Mouse (Mus musculus): ENCODE measurements around the gene Lrp5. TPM values are rescaled to one million over a fixed set of nuclear protein-coding genes. Genes with fewer than 3 reads are reported as not detected.
A peak's percentile ranks its signal among the peaks of the same experiment; 100 is the strongest.

Gene Lrp5
- total RNA-seq (2012; rRNA removed) (12.3 and 16.1 TPM in 2 replicates), polyA plus RNA-seq (2012; ENCODE audit: insufficient read depth in 1 of 2, insufficient read length in 2 of 2, low read depth in 1 of 2, low replicate concordance in 2 of 2, missing spikeins in 1 of 2) (10 to 100 TPM in 1 of 2 experiments, not detected in 1; 31.9 TPM)

GRCm38 (mm10) chr19:3686215-3686894 lies at the start of gene Lrp5:
Lrp5 (minus strand) TSS chr19:3686564.
- no peaks in the 10 kb centered on the region for H3K27me3 ChIP-seq (ENCODE audit: control insufficient read depth in 1 of 2, insufficient read depth in 2 of 2, low read length in 2 of 2)

GRCm38 (mm10) chr19:3736001-3736400 lies 49.6 kb upstream of the Lrp5 start:
- Histone ChIP-seq H3K4me3 (ENCODE audit: control insufficient read depth in 1 of 2, insufficient read depth in 1 of 2, low read depth in 2 of 2, low read length in 2 of 2) (no peak overlapping the region), H3K4me1 (ENCODE audit: control insufficient read depth in 1 of 2, insufficient read depth in 2 of 2, low read length in 2 of 2) (no peaks in the 10 kb centered on the region), H3K9ac (ENCODE audit: control insufficient read depth, low read depth, low read length, poor library complexity, severe bottlenecking) (no peak overlapping the region), H3K27me3 (ENCODE audit: control insufficient read depth in 1 of 2, insufficient read depth in 2 of 2, low read length in 2 of 2) (no peaks in the 10 kb centered on the region), H3K79me2 (ENCODE audit: control insufficient read depth, insufficient read depth, low read length, poor library complexity) (no peaks in the 10 kb centered on the region), H3K27ac (ENCODE audit: control insufficient read depth, low read depth, low read length) (no peak overlapping the region), H3K36me3 (ENCODE audit: control insufficient read depth in 1 of 2, insufficient read depth in 2 of 2, low read length in 2 of 2) (no peaks in the 10 kb centered on the region), H3K9me3 (replicated peaks; ENCODE audit: insufficient read depth, low read length) (no peaks in the 10 kb centered on the region)
- DNase-seq (ENCODE audit: low read depth, low spot score), result no peak
- no peak for TF ChIP-seq SIN3A (IDR thresholded peaks at IDR 0.05; ENCODE audit: low read length)
- TF ChIP-seq USF2 (IDR thresholded peaks at IDR 0.05; ENCODE audit: borderline replicate concordance in 1 of 2, insufficient read depth in 1 of 2, low read depth in 1 of 2, low read length in 2 of 2), result no peak
- no peak for TF ChIP-seq MAZ (IDR thresholded peaks at IDR 0.05; ENCODE audit: low read depth, low read length)
- TF ChIP-seq MEF2A (IDR thresholded peaks at IDR 0.05; ENCODE audit: extremely low read depth, insufficient replicate concordance, low read depth, low read length, poor library complexity, severe bottlenecking), result no peak

More at GRCm38 (mm10) chr19:3686215-3686894, at the start of gene Lrp5:
- Histone ChIP-seq H3K4me3 (ENCODE audit: control insufficient read depth in 1 of 2, insufficient read depth in 1 of 2, low read depth in 2 of 2, low read length in 2 of 2) (peak within 1 kb of the TSS; percentile 69 to 99), H3K27ac (ENCODE audit: control insufficient read depth, low read depth, low read length) (no peak within 1 kb of the TSS), H3K9ac (ENCODE audit: control insufficient read depth, low read depth, low read length, poor library complexity, severe bottlenecking) (peak within 1 kb of the TSS; percentile 93), H3K79me2 (ENCODE audit: control insufficient read depth, insufficient read depth, low read length, poor library complexity) (peaks cover 24% of the 10 kb centered on the region), H3K4me1 (ENCODE audit: control insufficient read depth in 1 of 2, insufficient read depth in 2 of 2, low read length in 2 of 2) (peaks cover 3 to 17% of the 10 kb centered on the region in 2 experiments; a peak in 3 of 4 replicates), H3K36me3 (ENCODE audit: control insufficient read depth in 1 of 2, insufficient read depth in 2 of 2, low read length in 2 of 2) (no peaks in the 10 kb centered on the region; a peak in 1 of 4 replicates), H3K9me3 (replicated peaks; ENCODE audit: insufficient read depth, low read length) (no peaks in the 10 kb centered on the region)
- no peak for TF ChIP-seq POLR2AphosphoS2 (IDR thresholded peaks at IDR 0.05; ENCODE audit: low read length)
- TF ChIP-seq CTCF (IDR thresholded peaks at IDR 0.05 in 2 of 3, conservative IDR thresholded peaks at IDR 0.05 in 1 of 3; ENCODE audit: control insufficient read depth in 1 of 3, insufficient read depth in 1 of 3, low read depth in 2 of 3, low read length in 3 of 3, poor library complexity in 1 of 3, severe bottlenecking in 1 of 3), result no peak
- peak; percentile 29 to 83; a peak in 2 of 4 replicates for TF ChIP-seq POLR2A (IDR thresholded peaks at IDR 0.05; ENCODE audit: control insufficient read depth in 1 of 2, insufficient read depth in 1 of 2, low read depth in 1 of 2, low read length in 2 of 2, poor library complexity in 1 of 2)
- TF ChIP-seq UBTF (IDR thresholded peaks at IDR 0.05; ENCODE audit: borderline replicate concordance, insufficient read depth, low read depth, low read length), result no peak
- TF ChIP-seq MAX (IDR thresholded peaks at IDR 0.05; ENCODE audit: low read length), result 0 out of 2 replicates have a peak, but pooled peaks have one; percentile 5
- peak; percentile 42; the same call in 1 of the 2 replicates for TF ChIP-seq MAZ (IDR thresholded peaks at IDR 0.05; ENCODE audit: low read depth, low read length)
- TF ChIP-seq MYC (IDR thresholded peaks at IDR 0.05; ENCODE audit: low read depth, low read length), result no peak
- no peak for TF ChIP-seq ZKSCAN1 (IDR thresholded peaks at IDR 0.05; ENCODE audit: low read depth, low read length)
- peak; percentile 37 for TF ChIP-seq NELFE (IDR thresholded peaks at IDR 0.05; ENCODE audit: low read depth, low read length)
- no peak for TF ChIP-seq BHLHE40 (IDR thresholded peaks at IDR 0.05; ENCODE audit: borderline replicate concordance, low read depth, low read length)
- TF ChIP-seq MEF2A (IDR thresholded peaks at IDR 0.05; ENCODE audit: extremely low read depth, insufficient replicate concordance, low read depth, low read length, poor library complexity, severe bottlenecking), result no peak
- no peak for TF ChIP-seq MXI1 (IDR thresholded peaks at IDR 0.05; ENCODE audit: low read depth, low read length)
- DNase-seq (ENCODE audit: low read depth, low spot score), result peak; percentile 42

Data from MEL (cell line).